Mouse (Mus musculus) embryonic facial prominence, embryonic 12.5 days (tissue): ENCODE data around the gene Ago4. TPM values are rescaled to one million over a fixed set of nuclear protein-coding genes. Genes with fewer than 3 reads are reported as not detected.

Source experiments
- ATAC-seq: fragments of 200-750 bp; cut with Nextera tagmentation; 2 replicates; pipeline ENCODE4 v1.8.0; 2017; ENCODE audit not compliant: insufficient number of reproducible peaks, insufficient read depth, low FRiP score, low TSS enrichment
- H3K27ac ChIP-seq: fragments of 300-500 bp; sonication (generic); 2 replicates; pipeline ENCODE4 v1.5.1; 2016; ENCODE audit warnings: mild to moderate bottlenecking
- H3K27me3 ChIP-seq: fragments of 300-500 bp; sonication (generic); 2 replicates; pipeline ENCODE4 v1.6.1; 2016; ENCODE audit warnings: mild to moderate bottlenecking, moderate library complexity
- H3K36me3 ChIP-seq: fragments of 300-500 bp; sonication (generic); 2 replicates; pipeline ENCODE4 v1.6.1; 2016; ENCODE audit warnings: mild to moderate bottlenecking
- H3K4me1 ChIP-seq: fragments of 300-500 bp; sonication (generic); 2 replicates; pipeline ENCODE4 v1.6.1; 2016
- H3K4me2 ChIP-seq: fragments of 300-500 bp; sonication (generic); replicated peaks from 2 replicates; pipeline ENCODE4 v1.6.1; 2016; ENCODE audit warnings: mild to moderate bottlenecking, moderate library complexity
- H3K4me3 ChIP-seq: fragments of 300-500 bp; sonication (generic); 2 replicates; pipeline ENCODE4 v1.5.1; 2016; ENCODE audit warnings: mild to moderate bottlenecking
- H3K9ac ChIP-seq: fragments of 300-500 bp; sonication (generic); 2 replicates; pipeline ENCODE4 v1.6.1; 2016; ENCODE audit warnings: mild to moderate bottlenecking, moderate library complexity
- H3K9me3 ChIP-seq: fragments of 300-500 bp; sonication (generic); 2 replicates; pipeline ENCODE4 v1.6.1; 2016; ENCODE audit warnings: mild to moderate bottlenecking, moderate library complexity
- WGBS: fragments of 180-500 bp; shearing (Covaris S2); methylation state at CpG from one replicate; pipeline ENCODE4 v1.1.7; 2016; 5-methylcytosine and 5-hydroxymethylcytosine counted together
- polyA plus RNA-seq: library from polyadenylated mRNA; unstranded; fragments of >200 nt; fragmentation: Nextera tagmentation; extraction: Ambion mirVana; gene quantifications from 2 replicates; pipeline ENCODE4 v1.2.1, GENCODE M21; 2016

Ago4 gene
- polyA plus RNA-seq, 1 experiment from 2014 or later = 3.2 TPM

DNA sequence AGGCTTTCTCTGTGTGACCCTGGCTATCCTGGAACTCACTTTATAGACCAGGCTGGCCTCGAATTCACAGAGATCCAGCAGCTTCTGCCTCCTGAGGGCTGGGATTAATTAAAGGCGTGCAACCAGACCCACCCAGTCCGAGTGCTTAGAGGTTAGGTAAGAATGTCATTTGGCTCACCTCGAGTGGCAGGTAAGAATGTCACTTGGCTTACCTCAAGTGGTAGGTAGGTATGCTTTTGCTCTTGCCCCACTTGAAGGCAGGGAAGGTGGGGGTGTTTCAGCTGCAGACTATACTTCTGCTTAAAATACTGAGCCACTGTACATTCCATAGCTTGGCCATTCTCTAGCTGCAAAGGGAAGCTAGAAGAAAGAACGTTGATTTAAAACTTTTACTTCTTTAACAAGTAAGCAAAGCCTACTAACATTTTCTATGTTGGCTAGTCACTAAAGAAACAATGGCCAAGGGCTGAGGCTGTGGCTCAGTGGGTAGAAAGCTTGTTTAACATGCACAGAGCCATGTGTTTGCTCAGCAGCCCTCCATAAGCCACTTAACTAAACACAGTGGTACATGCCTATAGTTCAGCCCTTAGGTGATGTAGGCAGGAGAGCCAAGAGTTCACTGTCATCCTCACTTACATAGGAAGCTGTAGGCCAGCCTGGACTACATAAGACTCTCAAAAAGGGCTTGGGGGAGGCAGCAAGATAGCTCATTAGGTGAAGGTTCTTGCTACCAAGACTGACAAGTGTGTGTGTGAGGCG, 20.8 kb downstream of the Ago4 start:
- ATAC-seq = no peak
- peaks cover 10% of the 10 kb centered on the region; the same call in 1 of the 2 replicates for H3K36me3 ChIP-seq
- H3K9me3 ChIP-seq = no peaks in the 10 kb centered on the region
- H3K4me3 ChIP-seq = no peak overlapping the region
- WGBS = 69% methylated on average over 6 of the region's 6 CpGs
- H3K27ac ChIP-seq = no peak overlapping the region
- H3K4me2 ChIP-seq = no peak overlapping the region
- no peaks in the 10 kb centered on the region for H3K4me1 ChIP-seq
- H3K9ac ChIP-seq = no peak overlapping the region
- H3K27me3 ChIP-seq = no peaks in the 10 kb centered on the region

DNA sequence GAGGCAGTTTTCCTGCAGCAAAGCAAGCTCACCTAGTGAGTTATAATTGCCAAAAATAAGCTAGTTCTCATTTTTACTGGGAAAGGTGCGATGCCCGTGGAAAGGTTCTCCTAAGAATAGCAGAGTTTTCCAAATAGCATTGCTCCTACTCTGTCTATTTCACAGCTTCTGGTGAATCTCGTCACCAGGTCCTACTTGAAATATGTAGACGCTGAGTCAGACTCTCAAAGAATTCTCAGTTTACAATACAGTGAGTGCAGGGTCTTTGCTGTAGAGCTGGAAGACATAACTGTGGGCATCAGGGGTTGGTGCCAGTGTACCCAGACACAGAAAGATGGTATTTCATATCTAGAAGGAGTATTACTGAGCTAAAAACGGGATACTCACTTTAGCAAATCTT, 22.3 kb downstream of the Ago4 start:
- Histone ChIP-seq H3K4me1 (no peaks in the 10 kb centered on the region), H3K27me3 (no peaks in the 10 kb centered on the region), H3K4me3 (no peak overlapping the region), H3K27ac (no peak overlapping the region), H3K9me3 (no peaks in the 10 kb centered on the region), H3K9ac (no peak overlapping the region), H3K36me3 (peaks cover 14% of the 10 kb centered on the region; the same call in 1 of the 2 replicates), H3K4me2 (no peak overlapping the region)
- no peak for ATAC-seq
- 84% methylated on average over 5 of the region's 5 CpGs for WGBS

- no peak for ATAC-seq
- Histone ChIP-seq H3K4me2 (no peak overlapping the region), H3K27ac (no peak overlapping the region), H3K27me3 (no peaks in the 10 kb centered on the region), H3K4me3 (no peak overlapping the region), H3K9me3 (no peaks in the 10 kb centered on the region), H3K36me3 (peaks cover 14% of the 10 kb centered on the region; the same call in 1 of the 2 replicates), H3K4me1 (no peaks in the 10 kb centered on the region), H3K9ac (no peak overlapping the region)
- WGBS = 91% methylated on average over 2 of the region's 2 CpGs
Observed at GRCm38 (mm10) chr4:126509072-126509471, 24.2 kb downstream of the Ago4 start.

DNA sequence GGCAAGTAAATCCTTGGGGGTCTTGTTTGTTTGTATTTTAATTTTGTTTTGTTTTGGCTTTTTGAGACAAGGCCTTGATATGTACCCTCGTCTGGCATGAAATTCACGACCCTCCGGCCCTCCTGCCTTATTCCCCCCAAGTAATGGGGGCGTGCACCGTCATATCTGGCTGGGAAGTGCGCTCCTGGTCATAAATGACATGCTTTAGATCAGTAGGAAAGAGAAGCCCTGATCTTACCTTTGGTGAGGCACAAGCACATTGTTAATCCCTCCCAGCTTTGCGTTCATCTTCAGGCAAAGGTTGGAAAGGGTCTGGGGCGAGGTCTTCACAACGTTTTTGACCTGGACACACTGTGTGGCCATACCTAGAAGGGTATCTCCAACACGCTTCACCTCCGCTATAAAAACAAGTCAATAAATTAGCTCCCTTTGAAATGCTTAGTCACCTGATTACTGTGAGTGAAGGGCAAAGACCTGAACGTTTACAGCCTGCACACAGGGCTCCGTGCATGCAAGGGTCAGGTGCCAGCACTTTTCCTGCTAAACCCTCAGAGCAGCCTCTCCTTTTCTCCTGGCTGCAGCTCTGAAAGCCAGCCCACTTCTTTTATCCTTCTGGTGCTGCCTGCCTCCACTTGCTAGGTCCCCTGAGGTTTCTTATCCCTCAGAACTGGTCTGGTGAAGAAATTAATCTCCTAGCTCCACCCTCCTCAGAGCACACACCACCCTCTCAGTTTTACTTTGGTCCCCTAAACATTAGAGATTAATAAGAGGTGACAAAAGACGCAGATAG, 25.0 kb downstream of the Ago4 start:
- no peaks in the 10 kb centered on the region for H3K9me3 ChIP-seq
- 76% methylated on average over 14 of the region's 14 CpGs for WGBS
- H3K9ac ChIP-seq = no peak overlapping the region
- H3K4me2 ChIP-seq = no peak overlapping the region
- H3K27ac ChIP-seq = no peak overlapping the region
- H3K36me3 ChIP-seq = peaks cover 14% of the 10 kb centered on the region; the same call in 1 of the 2 replicates
- H3K4me1 ChIP-seq = no peaks in the 10 kb centered on the region
- no peak for ATAC-seq
- H3K4me3 ChIP-seq = no peak overlapping the region
- no peaks in the 10 kb centered on the region for H3K27me3 ChIP-seq

- Histone ChIP-seq H3K4me1 (no peaks in the 10 kb centered on the region), H3K27ac (no peak overlapping the region), H3K36me3 (peaks cover 3% of the 10 kb centered on the region; the same call in 1 of the 2 replicates), H3K4me2 (no peak overlapping the region), H3K9ac (no peak overlapping the region), H3K4me3 (no peak overlapping the region), H3K27me3 (no peaks in the 10 kb centered on the region), H3K9me3 (no peaks in the 10 kb centered on the region)
- no peak for ATAC-seq
- 54% methylated on average over 8 of the region's 8 CpGs for WGBS
Observed at GRCm38 (mm10) chr4:126502977-126503309, 30.3 kb downstream of the Ago4 start.

DNA sequence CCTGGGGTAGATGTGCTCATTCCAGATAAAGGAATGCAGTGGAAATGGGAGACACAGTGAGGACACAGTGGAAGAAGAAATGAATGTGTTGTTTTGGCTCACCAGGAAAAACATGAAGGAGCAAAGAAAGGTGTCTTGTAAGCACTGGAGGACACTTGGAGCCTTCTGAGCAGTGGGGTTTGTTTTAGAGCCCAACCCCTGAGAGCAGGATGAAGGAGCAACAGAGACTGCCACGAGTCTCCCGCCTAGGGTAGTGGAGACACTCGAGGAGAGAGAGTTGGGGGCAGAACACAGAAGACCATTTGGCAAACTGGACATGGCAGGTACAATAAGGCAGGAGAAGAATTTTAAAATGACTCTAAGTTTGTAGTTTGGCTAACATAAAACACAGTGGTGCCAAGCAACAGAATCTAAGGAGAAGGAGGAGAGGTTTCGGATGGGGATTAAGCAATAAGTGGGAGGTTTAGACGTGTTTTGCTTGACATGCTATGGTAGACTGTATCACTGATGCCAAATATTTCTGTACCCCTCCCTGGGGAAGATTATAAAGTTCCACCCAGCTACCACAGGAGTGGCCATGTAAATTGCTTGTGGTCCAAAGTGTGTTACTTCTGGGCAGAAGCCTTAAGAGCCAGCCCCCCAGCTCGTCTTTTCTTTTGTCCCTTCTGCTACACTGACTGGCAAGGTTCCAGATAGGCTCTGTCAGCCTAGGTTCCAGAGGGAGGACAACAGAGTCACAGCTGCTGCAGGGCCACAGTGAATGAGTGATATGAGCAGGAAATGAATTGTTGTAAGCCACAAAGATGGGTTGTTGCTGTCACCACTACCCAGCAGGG, 30.9 kb downstream of the Ago4 start:
- Histone ChIP-seq H3K36me3 (peaks cover 3% of the 10 kb centered on the region; the same call in 1 of the 2 replicates), H3K9ac (no peak overlapping the region), H3K4me3 (no peak overlapping the region), H3K4me1 (no peaks in the 10 kb centered on the region), H3K27ac (no peak overlapping the region), H3K27me3 (no peaks in the 10 kb centered on the region), H3K9me3 (no peaks in the 10 kb centered on the region), H3K4me2 (no peak overlapping the region)
- ATAC-seq = no peak
- 72% methylated on average over 6 of the region's 6 CpGs for WGBS

GRCm38 (mm10) chr4:126498601-126499000, 34.7 kb downstream of the Ago4 start:
- no peak overlapping the region for H3K9ac ChIP-seq
- no peaks in the 10 kb centered on the region for H3K36me3 ChIP-seq
- H3K27ac ChIP-seq = no peak overlapping the region
- H3K4me1 ChIP-seq = no peaks in the 10 kb centered on the region
- no peak overlapping the region for H3K4me3 ChIP-seq
- WGBS = 68% methylated on average over 1 of the region's 1 CpGs
- no peaks in the 10 kb centered on the region for H3K9me3 ChIP-seq
- H3K4me2 ChIP-seq = no peak overlapping the region
- no peak for ATAC-seq
- no peaks in the 10 kb centered on the region for H3K27me3 ChIP-seq

DNA sequence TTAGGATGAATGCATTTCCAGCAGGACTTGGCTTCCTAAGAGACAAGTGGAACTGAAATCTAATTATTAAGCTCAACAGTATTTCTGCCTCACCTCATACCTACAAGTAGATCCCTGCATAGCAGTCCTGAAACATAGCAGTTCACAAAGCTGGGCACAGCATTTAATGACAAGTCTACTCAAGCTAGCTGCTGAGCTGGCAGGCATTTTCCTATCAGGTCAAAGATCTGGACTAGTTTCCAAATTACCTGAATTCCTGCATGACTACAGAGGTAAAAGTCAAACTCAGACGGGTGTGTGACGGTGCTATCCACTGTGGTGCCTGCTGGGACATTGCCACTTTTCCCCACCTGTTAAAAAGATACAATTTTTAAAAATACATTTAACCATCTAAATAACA, 36.3 kb downstream of the Ago4 start:
- no peak overlapping the region for H3K4me2 ChIP-seq
- H3K27ac ChIP-seq = no peak overlapping the region
- no peaks in the 10 kb centered on the region for H3K27me3 ChIP-seq
- no peaks in the 10 kb centered on the region for H3K4me1 ChIP-seq
- no peak overlapping the region for H3K4me3 ChIP-seq
- 77% methylated on average over 2 of the region's 2 CpGs for WGBS
- no peaks in the 10 kb centered on the region for H3K9me3 ChIP-seq
- H3K9ac ChIP-seq = no peak overlapping the region
- ATAC-seq = no peak
- H3K36me3 ChIP-seq = no peaks in the 10 kb centered on the region

DNA sequence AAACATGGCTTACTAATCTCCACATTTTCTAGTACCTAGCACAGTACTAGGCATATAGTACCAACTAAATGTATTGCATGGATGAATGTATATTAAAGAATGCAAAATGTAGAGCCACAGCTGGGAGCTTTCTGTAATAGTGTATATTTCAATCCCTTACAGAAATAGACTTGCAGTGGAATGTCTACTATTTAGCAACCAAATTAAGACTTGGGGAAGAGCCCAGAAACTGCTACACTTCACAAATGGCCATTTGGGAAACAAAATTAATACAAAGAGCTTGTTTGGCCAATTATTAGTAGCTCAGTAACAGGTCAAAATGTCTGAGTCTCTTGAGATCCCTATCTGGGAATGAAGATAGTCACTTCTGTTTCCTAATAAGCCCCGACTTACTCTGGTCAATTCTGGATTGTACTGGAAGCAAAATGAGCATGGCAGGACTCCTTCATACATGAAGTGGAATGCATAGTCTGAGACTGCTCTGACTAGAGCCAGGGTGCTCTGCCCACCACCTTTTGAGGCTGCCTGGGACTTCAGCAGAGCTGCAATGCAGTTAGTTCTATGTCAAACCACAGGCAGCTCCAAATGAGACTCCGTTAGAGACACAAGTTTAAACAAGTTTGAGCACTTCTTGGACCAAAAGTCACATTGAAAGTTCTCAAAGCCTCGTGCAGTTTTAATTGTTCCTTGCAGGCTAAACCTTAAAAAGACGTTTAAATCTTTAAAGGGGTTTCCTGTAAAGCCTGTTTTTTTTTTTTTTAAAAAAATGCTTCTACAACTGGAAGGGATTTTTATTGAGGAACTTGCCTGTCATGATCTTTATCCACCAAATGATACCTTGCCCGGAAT, 37.1 kb downstream of the Ago4 start:
- Histone ChIP-seq H3K9me3 (no peaks in the 10 kb centered on the region), H3K4me2 (no peak overlapping the region), H3K27me3 (no peaks in the 10 kb centered on the region), H3K36me3 (no peaks in the 10 kb centered on the region), H3K4me3 (no peak overlapping the region), H3K4me1 (no peaks in the 10 kb centered on the region), H3K9ac (no peak overlapping the region), H3K27ac (no peak overlapping the region)
- 68% methylated on average over 5 of the region's 5 CpGs for WGBS
- no peak for ATAC-seq

DNA sequence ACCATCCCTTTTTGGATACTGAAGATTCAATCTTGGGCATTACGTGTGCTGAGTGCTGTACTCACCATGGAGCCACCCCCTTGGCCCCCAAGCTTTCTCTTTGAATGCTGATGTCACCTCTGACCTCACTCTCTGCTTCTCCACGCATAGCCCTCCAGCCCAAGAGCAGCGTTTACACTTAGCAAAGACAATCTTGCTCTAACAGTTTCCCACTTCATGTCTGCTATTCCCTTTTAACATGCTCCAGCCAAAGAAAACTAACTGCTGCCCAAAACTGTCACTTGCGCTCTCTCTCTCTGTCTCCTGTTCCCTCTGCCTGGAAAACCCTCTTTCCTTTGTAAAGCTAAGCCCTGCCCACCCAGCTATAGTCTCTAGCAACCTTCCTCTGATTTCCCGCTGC, 37.8 kb downstream of the Ago4 start:
- no peak for ATAC-seq
- H3K4me2 ChIP-seq = no peak overlapping the region
- H3K27ac ChIP-seq = no peak overlapping the region
- no peak overlapping the region for H3K4me3 ChIP-seq
- no peaks in the 10 kb centered on the region for H3K4me1 ChIP-seq
- H3K27me3 ChIP-seq = no peaks in the 10 kb centered on the region
- H3K9me3 ChIP-seq = no peaks in the 10 kb centered on the region
- H3K36me3 ChIP-seq = no peaks in the 10 kb centered on the region
- no peak overlapping the region for H3K9ac ChIP-seq
- WGBS = 65% methylated on average over 5 of the region's 5 CpGs

DNA sequence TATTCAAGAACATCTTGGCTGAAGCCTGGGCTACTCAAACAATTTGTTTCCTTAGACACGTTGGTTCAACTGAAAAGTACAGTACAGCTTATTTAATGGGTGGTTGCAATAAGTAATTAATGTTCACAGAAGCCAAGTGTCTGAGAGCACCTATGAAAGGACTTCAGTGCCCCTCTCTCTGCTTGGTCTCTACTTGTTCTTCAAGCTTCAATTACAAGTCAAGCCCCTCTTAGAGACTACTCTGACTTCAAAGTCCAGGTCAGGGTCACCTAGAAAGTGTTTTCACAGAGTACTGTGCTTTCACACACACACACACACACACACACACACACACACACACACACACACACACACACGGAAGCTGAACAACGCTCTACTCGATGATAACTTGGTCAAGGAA, 39.9 kb downstream of the Ago4 start:
- no peak overlapping the region for H3K27ac ChIP-seq
- ATAC-seq = no peak
- H3K4me2 ChIP-seq = no peak overlapping the region
- no peaks in the 10 kb centered on the region for H3K27me3 ChIP-seq
- H3K9me3 ChIP-seq = no peaks in the 10 kb centered on the region
- WGBS = 86% methylated on average over 4 of the region's 4 CpGs
- no peak overlapping the region for H3K4me3 ChIP-seq
- H3K9ac ChIP-seq = no peak overlapping the region
- no peaks in the 10 kb centered on the region for H3K4me1 ChIP-seq
- no peaks in the 10 kb centered on the region for H3K36me3 ChIP-seq
